Mouse (Mus musculus): ENCODE measurements around the gene Uhrf1bp1. TPM values are rescaled to one million over a fixed set of nuclear protein-coding genes. Genes with fewer than 3 reads are reported as not detected.
"Not testable (repeated sequence)": the region's sequence is repeated elsewhere in the genome, so short reads cannot be mapped to it uniquely, and the experiment has no call there.

Uhrf1bp1 gene
- polyA plus RNA-seq, 1 experiment, result 9.1 TPM

DNA sequence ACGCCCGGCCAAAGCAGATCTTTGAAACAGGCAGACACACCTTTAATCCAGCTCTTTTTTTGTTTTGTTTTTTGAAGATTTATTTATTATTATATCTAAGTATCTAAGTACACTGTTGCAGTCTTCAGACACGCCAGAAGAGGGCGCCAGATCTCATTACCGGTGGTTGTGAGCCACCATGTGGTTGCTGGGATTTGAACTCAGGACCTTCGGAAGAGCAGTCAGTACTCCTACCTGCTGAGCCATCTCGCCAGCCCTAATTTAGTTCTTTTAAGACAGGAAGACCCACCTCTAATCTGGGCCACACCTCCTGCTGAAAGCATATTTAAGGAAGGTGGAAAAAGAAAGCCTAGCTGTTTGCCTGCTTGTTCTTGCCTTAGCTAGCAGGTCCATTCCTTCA lies 25.8 kb upstream of the Uhrf1bp1 start:
- Histone ChIP-seq H3K4me1 (ENCODE audit: control insufficient read depth, insufficient read depth, low read length) (no peaks in the 10 kb centered on the region), H3K27ac (ENCODE audit: insufficient read depth, low read length) (no peak overlapping the region), H3K4me3 (ENCODE audit: insufficient read depth, low read length) (no peak overlapping the region)
- TF ChIP-seq POLR2A (IDR thresholded peaks at IDR 0.05; ENCODE audit: extremely low read depth, insufficient read depth, low read length), result no peak
- 0 out of 2 replicates have a peak, but pooled peaks have one; percentile 16 for TF ChIP-seq CTCF (IDR thresholded peaks at IDR 0.05; ENCODE audit: extremely low read depth, insufficient read depth, low read length)

DNA sequence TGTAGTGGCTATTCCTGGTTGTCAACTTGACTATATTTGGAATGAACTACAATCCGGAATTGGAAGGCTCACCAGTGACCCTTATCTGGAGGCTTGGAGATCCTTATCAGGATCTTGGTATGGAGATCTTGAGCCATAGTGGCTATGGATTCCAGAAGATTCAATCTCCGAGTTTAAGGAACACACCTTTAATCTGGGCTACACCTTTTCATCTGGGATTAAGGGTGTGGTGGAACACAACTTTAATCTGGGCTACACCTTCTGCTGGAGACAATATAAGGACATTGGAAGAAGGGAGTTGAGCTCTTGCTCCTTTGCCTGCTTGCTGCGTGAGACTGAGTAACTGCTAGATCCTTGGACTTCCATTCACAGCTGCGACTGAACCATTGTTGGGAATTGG lies 18.4 kb upstream of the Uhrf1bp1 start, which contains the start of gene Snrpc:
Snrpc (plus strand) TSS at position 301 of the 400 bp plus-strand sequence.
- H3K4me1 ChIP-seq (ENCODE audit: control insufficient read depth, insufficient read depth, low read length), result not testable (repeated sequence)

DNA sequence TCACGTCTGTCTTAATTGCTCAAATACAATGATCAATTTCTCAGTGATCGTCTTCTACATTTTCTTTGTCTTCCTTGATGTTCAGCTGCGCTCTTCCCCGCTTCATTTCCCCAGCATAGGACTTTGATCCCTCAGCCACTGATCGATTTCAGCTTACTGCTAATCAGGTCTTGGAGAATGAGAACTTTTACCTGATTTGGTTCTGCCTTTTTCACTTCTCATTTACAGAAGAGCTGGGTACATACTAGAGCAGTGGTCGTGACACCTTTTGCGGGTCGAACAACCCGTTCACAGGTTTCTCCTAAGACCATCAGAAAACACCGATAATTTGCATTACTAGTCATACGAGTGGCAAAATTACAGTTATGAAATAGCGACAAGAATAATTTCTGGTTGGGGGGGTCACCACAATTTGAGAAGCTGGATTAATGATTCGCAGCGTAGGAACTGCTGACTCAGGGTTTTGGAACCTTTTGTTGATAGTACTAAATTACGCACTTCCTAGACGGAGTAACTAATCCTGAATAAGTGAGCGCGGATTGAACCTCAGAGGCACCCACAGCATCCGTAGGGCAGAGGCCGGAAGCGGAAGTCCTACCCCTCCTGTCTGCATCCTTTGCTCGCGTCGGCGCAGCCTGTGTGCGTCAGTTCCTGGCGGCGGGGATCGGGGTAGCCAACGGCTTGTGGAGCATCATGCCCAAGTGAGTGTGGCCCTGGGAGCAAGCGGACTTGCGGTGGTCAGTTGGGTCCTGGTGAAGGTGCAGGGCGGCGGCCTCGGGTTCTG lies 16.6 kb upstream of the Uhrf1bp1 start:
- H3K27ac ChIP-seq (ENCODE audit: insufficient read depth, low read length), result peak overlapping the region; percentile 33; the same call in 1 of the 2 replicates
- no peak for TF ChIP-seq CTCF (IDR thresholded peaks at IDR 0.05; ENCODE audit: extremely low read depth, insufficient read depth, low read length)
- TF ChIP-seq POLR2A (IDR thresholded peaks at IDR 0.05; ENCODE audit: extremely low read depth, insufficient read depth, low read length), result peak; percentile 71; the same call in 1 of the 2 replicates
- no peaks in the 10 kb centered on the region for H3K4me1 ChIP-seq (ENCODE audit: control insufficient read depth, insufficient read depth, low read length)
- peak overlapping the region; percentile 61 for H3K4me3 ChIP-seq (ENCODE audit: insufficient read depth, low read length)

More for the DNA sequence above, 18.4 kb upstream of the Uhrf1bp1 start, which contains the start of gene Snrpc:
- not testable (repeated sequence) for H3K4me3 ChIP-seq (ENCODE audit: insufficient read depth, low read length); H3K27ac ChIP-seq (ENCODE audit: insufficient read depth, low read length)

DNA sequence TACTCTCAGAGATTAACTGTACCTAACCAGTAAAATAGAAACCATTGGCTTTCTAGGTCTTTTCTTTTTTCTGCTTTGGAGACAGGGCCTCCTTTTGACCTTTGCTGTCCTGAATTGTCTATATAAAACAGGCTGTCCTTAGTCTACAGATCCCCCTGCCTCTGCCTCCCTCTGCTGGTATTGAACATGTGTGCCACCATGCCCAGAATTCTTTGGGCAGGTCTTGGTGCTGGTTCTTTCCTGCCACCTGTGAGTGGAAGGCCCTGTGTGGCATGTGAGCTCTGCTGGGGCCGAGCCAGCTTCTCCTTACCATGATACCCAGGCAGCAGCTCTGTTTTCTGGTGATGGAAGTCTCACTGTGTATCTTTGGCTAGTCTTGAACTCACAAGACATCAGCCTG lies 7.9 kb upstream of the Uhrf1bp1 start:
- no peak for TF ChIP-seq POLR2A (IDR thresholded peaks at IDR 0.05; ENCODE audit: extremely low read depth, insufficient read depth, low read length)
- no peak for TF ChIP-seq CTCF (IDR thresholded peaks at IDR 0.05; ENCODE audit: extremely low read depth, insufficient read depth, low read length)
- no peak overlapping the region for H3K4me3 ChIP-seq (ENCODE audit: insufficient read depth, low read length)
- no peaks in the 10 kb centered on the region for H3K4me1 ChIP-seq (ENCODE audit: control insufficient read depth, insufficient read depth, low read length)

DNA sequence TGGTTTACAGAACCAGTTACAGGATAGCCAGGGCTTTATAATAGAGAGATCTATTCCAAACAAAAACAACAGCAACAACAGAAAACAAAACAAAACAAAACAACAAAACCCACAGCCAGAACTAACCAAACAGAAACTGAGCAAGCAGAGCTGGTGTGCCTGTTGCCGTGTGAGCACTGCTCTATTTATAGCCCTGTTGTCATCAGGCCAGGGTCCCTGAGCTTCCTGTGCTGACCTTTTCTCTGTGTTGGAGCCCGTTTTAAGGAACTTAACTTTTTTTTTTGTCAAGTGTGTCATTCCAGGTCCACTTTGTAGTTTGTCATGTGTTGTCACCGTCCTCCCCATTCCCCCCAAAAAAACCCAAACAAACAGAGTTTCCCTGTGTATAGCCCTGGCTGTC lies 5.2 kb upstream of the Uhrf1bp1 start:
- no peak overlapping the region for H3K4me3 ChIP-seq (ENCODE audit: insufficient read depth, low read length)
- TF ChIP-seq POLR2A (IDR thresholded peaks at IDR 0.05; ENCODE audit: extremely low read depth, insufficient read depth, low read length) (no peak), CTCF (IDR thresholded peaks at IDR 0.05; ENCODE audit: extremely low read depth, insufficient read depth, low read length) (no peak)
- H3K4me1 ChIP-seq (ENCODE audit: control insufficient read depth, insufficient read depth, low read length), result no peaks in the 10 kb centered on the region
- H3K27ac ChIP-seq (ENCODE audit: insufficient read depth, low read length), result no peak overlapping the region

More for the DNA sequence above, 7.9 kb upstream of the Uhrf1bp1 start:
- H3K27ac ChIP-seq (ENCODE audit: insufficient read depth, low read length), result no peak overlapping the region

DNA sequence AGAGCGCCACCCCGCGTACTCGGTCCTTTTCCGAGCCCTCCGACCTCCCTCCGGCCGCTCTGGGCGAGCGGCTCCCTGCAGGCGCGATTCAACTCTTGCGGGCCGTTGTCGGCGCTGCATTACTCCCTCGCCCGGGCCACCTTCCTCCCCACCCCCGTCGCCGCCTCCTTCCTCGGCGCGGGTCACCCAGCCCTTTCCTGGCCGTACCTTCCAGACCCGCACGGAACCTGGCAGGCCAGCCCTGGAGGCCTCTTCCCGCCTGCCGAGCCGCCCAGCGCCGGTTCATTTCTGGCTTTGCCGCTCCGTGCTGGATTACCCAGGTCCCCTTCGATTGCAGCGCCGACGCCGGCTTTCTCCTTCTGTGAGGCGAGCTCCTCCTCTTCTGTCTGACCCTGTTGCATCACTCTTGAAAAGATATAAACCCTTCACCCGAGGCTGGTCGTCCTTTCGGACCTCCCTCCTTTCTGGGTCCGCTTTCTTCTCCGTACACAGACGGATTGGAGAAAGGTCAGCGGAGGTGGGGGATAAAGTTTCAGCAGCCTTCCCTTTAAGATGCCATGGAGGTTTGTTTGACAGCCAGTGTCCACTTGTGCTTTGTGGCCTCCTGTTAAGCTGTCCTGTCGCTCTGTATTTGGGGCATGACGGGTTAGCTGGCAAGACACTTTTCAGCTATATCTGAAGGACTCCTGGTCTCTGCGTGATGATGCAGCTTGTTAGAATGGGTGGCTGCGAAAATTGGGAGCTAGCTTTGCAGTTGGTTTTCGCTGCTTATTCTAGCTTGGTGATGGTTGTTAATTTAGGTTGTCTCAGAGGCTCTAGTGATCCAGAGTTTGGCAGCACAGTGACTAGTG lies 782 bp downstream of the Uhrf1bp1 start:
- H3K4me3 ChIP-seq (ENCODE audit: insufficient read depth, low read length), result peak overlapping the region; percentile 71

DNA sequence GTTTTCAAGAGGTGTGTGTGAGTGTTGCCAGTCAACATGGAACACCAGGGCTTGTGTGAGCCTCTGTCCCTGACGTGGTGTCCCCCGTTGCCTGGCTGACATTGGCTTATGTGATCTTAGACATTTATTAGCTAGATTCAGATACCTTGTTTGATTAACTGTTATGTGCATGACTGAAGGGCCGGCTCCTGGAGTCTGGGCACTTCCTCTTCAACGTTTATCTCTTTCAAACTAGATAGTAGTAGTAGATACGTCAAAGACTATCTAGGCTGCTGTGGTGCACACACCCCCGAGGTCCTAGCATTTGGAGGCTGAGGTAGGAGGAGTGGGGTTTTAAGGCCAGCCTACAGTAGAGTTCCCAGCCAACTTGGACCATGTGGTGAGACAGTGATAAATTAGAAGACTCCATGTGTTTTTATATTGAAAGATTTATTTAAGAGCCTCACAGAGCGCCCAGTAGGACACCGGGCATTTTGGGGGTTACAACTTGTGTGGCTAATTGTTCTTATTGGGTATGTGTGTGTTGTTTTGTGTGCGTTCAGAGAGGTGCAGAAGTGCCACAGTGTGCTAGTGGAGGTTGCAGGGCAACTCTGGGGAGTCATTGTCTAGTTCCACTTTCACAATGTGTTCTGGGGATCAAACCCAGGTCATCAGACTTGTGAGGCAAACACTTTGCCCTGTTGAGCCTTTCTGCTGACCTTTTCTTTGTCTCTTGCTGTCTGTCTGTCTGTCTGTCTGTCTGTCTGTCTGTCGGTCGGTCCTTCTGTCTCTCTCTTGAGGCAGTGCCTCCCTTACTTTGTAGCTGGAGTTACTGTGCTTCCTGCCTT lies 1.6 kb downstream of the Uhrf1bp1 start:
- no peak overlapping the region for H3K27ac ChIP-seq (ENCODE audit: insufficient read depth, low read length)
- TF ChIP-seq POLR2A (IDR thresholded peaks at IDR 0.05; ENCODE audit: extremely low read depth, insufficient read depth, low read length) (no peak), CTCF (IDR thresholded peaks at IDR 0.05; ENCODE audit: extremely low read depth, insufficient read depth, low read length) (no peak)
- peaks cover 5% of the 10 kb centered on the region; the same call in 1 of the 2 replicates for H3K4me1 ChIP-seq (ENCODE audit: control insufficient read depth, insufficient read depth, low read length)
- H3K4me3 ChIP-seq (ENCODE audit: insufficient read depth, low read length), result peak overlapping the region; percentile 71

More for the DNA sequence above, 782 bp downstream of the Uhrf1bp1 start:
- 0 out of 2 replicates have a peak overlapping the region, but pooled peaks have one; percentile 30 for H3K27ac ChIP-seq (ENCODE audit: insufficient read depth, low read length)
- no peak for TF ChIP-seq POLR2A (IDR thresholded peaks at IDR 0.05; ENCODE audit: extremely low read depth, insufficient read depth, low read length)
- no peak for TF ChIP-seq CTCF (IDR thresholded peaks at IDR 0.05; ENCODE audit: extremely low read depth, insufficient read depth, low read length)
- H3K4me1 ChIP-seq (ENCODE audit: control insufficient read depth, insufficient read depth, low read length), result peaks cover 5% of the 10 kb centered on the region; the same call in 1 of the 2 replicates

DNA sequence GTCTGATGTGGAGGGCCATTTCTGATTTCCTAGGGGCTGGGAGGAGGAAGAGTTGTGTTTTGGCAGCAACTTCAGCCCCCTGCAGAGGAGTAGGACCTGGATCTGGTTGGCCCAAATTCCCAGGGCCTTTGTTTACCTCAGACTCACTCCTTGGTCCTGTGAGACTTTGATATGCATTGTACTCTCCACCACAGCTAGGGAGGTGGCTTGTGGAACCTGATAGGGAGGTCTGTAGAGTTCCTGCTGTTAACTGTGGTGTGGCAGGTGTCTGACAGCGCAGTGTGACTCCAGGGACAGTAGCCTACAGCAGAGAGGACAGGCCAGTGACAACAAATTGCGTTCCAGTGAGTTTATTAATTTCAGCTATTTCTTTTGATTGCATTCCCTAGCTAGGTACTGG lies 2.9 kb downstream of the Uhrf1bp1 start:
- H3K4me1 ChIP-seq (ENCODE audit: control insufficient read depth, insufficient read depth, low read length), result peaks cover 5% of the 10 kb centered on the region; the same call in 1 of the 2 replicates

DNA sequence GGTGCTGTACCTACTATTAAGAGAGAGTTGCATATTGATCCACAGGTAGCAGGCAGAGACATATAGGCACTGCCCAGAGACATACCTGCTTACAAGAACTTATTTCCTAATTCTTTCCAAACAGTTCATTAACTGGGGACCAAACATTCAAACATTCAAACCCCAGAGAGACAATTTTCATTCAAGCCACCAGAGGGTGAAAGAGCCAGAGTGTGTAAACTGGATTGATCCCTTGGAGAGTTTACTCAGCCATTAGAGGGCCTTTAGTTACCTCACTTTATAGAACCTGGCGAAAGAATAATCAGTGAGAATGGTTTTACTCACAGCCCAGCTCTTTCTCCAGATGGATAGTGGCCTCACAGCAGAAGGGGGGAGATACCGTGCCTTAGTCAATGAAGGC lies 9.2 kb downstream of the Uhrf1bp1 start:
- TF ChIP-seq POLR2A (IDR thresholded peaks at IDR 0.05; ENCODE audit: extremely low read depth, insufficient read depth, low read length) (no peak), CTCF (IDR thresholded peaks at IDR 0.05; ENCODE audit: extremely low read depth, insufficient read depth, low read length) (no peak)
- no peak overlapping the region for H3K4me3 ChIP-seq (ENCODE audit: insufficient read depth, low read length)
- no peak overlapping the region for H3K27ac ChIP-seq (ENCODE audit: insufficient read depth, low read length)
- no peaks in the 10 kb centered on the region for H3K4me1 ChIP-seq (ENCODE audit: control insufficient read depth, insufficient read depth, low read length)

More for the DNA sequence above, 2.9 kb downstream of the Uhrf1bp1 start:
- Histone ChIP-seq H3K27ac (ENCODE audit: insufficient read depth, low read length) (no peak overlapping the region), H3K4me3 (ENCODE audit: insufficient read depth, low read length) (no peak overlapping the region)
- TF ChIP-seq CTCF (IDR thresholded peaks at IDR 0.05; ENCODE audit: extremely low read depth, insufficient read depth, low read length) (no peak), POLR2A (IDR thresholded peaks at IDR 0.05; ENCODE audit: extremely low read depth, insufficient read depth, low read length) (no peak)

Data from cortical plate, adult 2 months (tissue).